ENCODE assay signal across 15 mouse cellular contexts in genomic region chr7:120940343-120940742, GRCm38 (mm10). TPM values are rescaled to one million over a fixed set of nuclear protein-coding genes. Genes with fewer than 3 reads are reported as not detected.
DNase-seq lines count a peak whose midpoint lies in the region; TF ChIP-seq lines count a peak whose summit lies in the region.
"Had no signal": no experiment of that assay in that cellular context is flagged by ENCODE, and none has a peak within 500 bp of the region (broad histone marks: within the 10 kb centered on the region; RNA-seq: fewer than 3 reads in every experiment).

No protein-coding gene starts in this region.

- H3K27ac ChIP-seq in gastrocnemius, adult 2 months: no peak overlapping the region
- peak overlapping the region; percentile 82 for H3K27ac ChIP-seq in cortical plate, adult 2 months (ENCODE audit: insufficient read depth, low read length)
- H3K27ac ChIP-seq: heart, embryonic 15.5 days; hindbrain, embryonic 14.5 days; lung, embryonic 15.5 days had no signal

- peak; percentile 45; the same call in 1 of the 2 replicates for TF ChIP-seq POLR2A in cortical plate, adult 2 months (IDR thresholded peaks at IDR 0.05; ENCODE audit: extremely low read depth, insufficient read depth, low read length)

- intact Hi-C loops in gastrocnemius, adult 2 months (cut with DNase I): no loop called here
- intact Hi-C loops in left cerebral cortex, postnatal 4 days (cut with DNase I): no loop called here

- peaks cover 3% of the 10 kb centered on the region for H3K4me1 ChIP-seq in cortical plate, adult 2 months (ENCODE audit: control insufficient read depth, insufficient read depth, low read length)
- H3K4me1 ChIP-seq: heart, embryonic 15.5 days; lung, embryonic 15.5 days had no signal

- no peak for TF ChIP-seq CTCF in gastrocnemius, adult 2 months (IDR thresholded peaks at IDR 0.05)
- no peak for TF ChIP-seq CTCF in cortical plate, adult 2 months (IDR thresholded peaks at IDR 0.05; ENCODE audit: extremely low read depth, insufficient read depth, low read length)

- peak; percentile 35 for DNase-seq in gastrocnemius, adult 2 months
- DNase-seq in gastrocnemius, postnatal 25 days: no peak
- DNase-seq in left cerebral cortex, adult 11 months (ENCODE audit: low spot score): peak; percentile 38
- DNase-seq in left cerebral cortex, postnatal 4 days: no peak
- peak; percentile 79 for DNase-seq in kidney, postnatal 14 days
- DNase-seq in thymus, postnatal 4 days: no peak
- no peak for DNase-seq in urinary bladder, postnatal 25 days (ENCODE audit: low spot score)
- DNase-seq: cerebellum, adult 8-10 months had no signal

- no peak overlapping the region for H3K4me3 ChIP-seq in gastrocnemius, adult 2 months
- H3K4me3 ChIP-seq in cortical plate, adult 2 months (ENCODE audit: insufficient read depth, low read length): peak overlapping the region; percentile 30
- H3K4me3 ChIP-seq: heart, embryonic 15.5 days; lung, embryonic 15.5 days had no signal

RNA-seq across cellular contexts. Expression of gene Polr3e, which starts 22.8 kb away (rescaled TPM):
- 10 to 100 TPM in 1 of 2 experiments, 1 to 10 TPM in 1; 8.8 to 11.0 TPM for total RNA-seq in gastrocnemius, adult 2 months (2021)
- total RNA-seq in gastrocnemius, postnatal 25 days (2021): 10 to 100 TPM in 1 of 2 experiments, 1 to 10 TPM in 1; 9.0 to 11.0 TPM
- 10 to 100 TPM; 37.9 to 38.1 TPM for total RNA-seq in left cerebral cortex, postnatal 4 days (2021)
- 25.9 and 28.0 TPM in 2 replicates for polyA plus RNA-seq in cortical plate, adult 2 months (2012; rRNA removed)

RNA-seq across cellular contexts. Expression of gene Cdr2, which starts 41.8 kb away (rescaled TPM):
- total RNA-seq in gastrocnemius, adult 2 months (2021): 1 to 10 TPM; 2.2 to 5.4 TPM
- total RNA-seq in gastrocnemius, postnatal 25 days (2021): 1 to 10 TPM; 4.4 to 5.0 TPM
- total RNA-seq in left cerebral cortex, postnatal 4 days (2021): 10 to 100 TPM in 1 of 2 experiments, 1 to 10 TPM in 1; 8.5 to 11.4 TPM
- 14.6 and 17.5 TPM in 2 replicates for polyA plus RNA-seq in cortical plate, adult 2 months (2012; rRNA removed)

RNA-seq across cellular contexts. Expression of gene Mfsd13b, which starts 42.0 kb away (rescaled TPM):
- total RNA-seq in gastrocnemius, adult 2 months (2021): not detected
- not detected for total RNA-seq in gastrocnemius, postnatal 25 days (2021)
- not detected for total RNA-seq in left cerebral cortex, postnatal 4 days (2021)
- 0.40 TPM in 2 replicates for polyA plus RNA-seq in cortical plate, adult 2 months (2012; rRNA removed)
- total RNA-seq: granulocyte monocyte progenitor cell, adult 5-6 weeks; neutrophil, adult 5-6 weeks had no signal
- polyA plus RNA-seq: G1E had no signal

Comparison
In these comparisons a context has a peak if more than half of its experiments do, and no peak if none do; other contexts are left out.
1. DNase-seq: peak in gastrocnemius, adult 2 months (single experiment), left cerebral cortex, adult 11 months (single experiment) and kidney, postnatal 14 days (single experiment); none in gastrocnemius, postnatal 25 days (single experiment), left cerebral cortex, postnatal 4 days (single experiment), thymus, postnatal 4 days (single experiment) and urinary bladder, postnatal 25 days (single experiment).